In genomic region chr15:36884671-36885365, GRCm38 (mm10) we compare ENCODE assay signal across 10 mouse cellular contexts.
A peak's percentile ranks its signal among the peaks of the same experiment; 100 is the strongest.
DNase-seq lines count a peak whose midpoint lies in the region; ATAC-seq lines count a peak whose summit lies in the region.
"Had no signal": no experiment of that assay in that cellular context is flagged by ENCODE, and none has a peak within 500 bp of the region (broad histone marks: within the 10 kb centered on the region; RNA-seq: fewer than 3 reads in every experiment).

No protein-coding gene starts in this region.

- H3K9ac ChIP-seq in forebrain, embryonic 13.5 days = peak overlapping the region; percentile 26; the same call in 1 of the 2 replicates
- H3K9ac ChIP-seq in forebrain, embryonic 11.5 days (ENCODE audit: low read length) = no peak overlapping the region
- no peak overlapping the region for H3K9ac ChIP-seq in embryonic facial prominence, embryonic 14.5 days (ENCODE audit: low read depth, low read length)
- no peak overlapping the region for H3K9ac ChIP-seq in stomach, embryonic 15.5 days
- no peak overlapping the region for H3K9ac ChIP-seq in midbrain, embryonic 14.5 days (replicated peaks; ENCODE audit: low read length)
- H3K9ac ChIP-seq: hindbrain, embryonic 15.5 days; liver, embryonic 14.5 days had no signal

- H3K4me3 ChIP-seq in forebrain, embryonic 13.5 days = no peak overlapping the region
- no peak overlapping the region for H3K4me3 ChIP-seq in forebrain, embryonic 11.5 days (ENCODE audit: low read depth, low read length)
- no peak overlapping the region for H3K4me3 ChIP-seq in embryonic facial prominence, embryonic 14.5 days (ENCODE audit: low read depth, low read length)
- H3K4me3 ChIP-seq in stomach, embryonic 15.5 days (replicated peaks) = no peak overlapping the region
- H3K4me3 ChIP-seq in midbrain, embryonic 14.5 days (replicated peaks; ENCODE audit: low read depth, low read length) = no peak overlapping the region
- H3K4me3 ChIP-seq: hindbrain, embryonic 15.5 days had no signal

- H3K4me2 ChIP-seq in forebrain, embryonic 13.5 days = no peak overlapping the region
- H3K4me2 ChIP-seq in forebrain, embryonic 11.5 days (ENCODE audit: low read depth, low read length, severe bottlenecking) = no peak overlapping the region
- H3K4me2 ChIP-seq in embryonic facial prominence, embryonic 14.5 days (ENCODE audit: low read depth, low read length) = no peak overlapping the region
- H3K4me2 ChIP-seq in stomach, embryonic 15.5 days = no peak overlapping the region
- H3K4me2 ChIP-seq in midbrain, embryonic 14.5 days (ENCODE audit: low read length) = no peak overlapping the region
- H3K4me2 ChIP-seq: hindbrain, embryonic 15.5 days had no signal

- no peaks in the 10 kb centered on the region for H3K9me3 ChIP-seq in forebrain, embryonic 13.5 days (replicated peaks)
- H3K9me3 ChIP-seq in forebrain, embryonic 11.5 days (ENCODE audit: control insufficient read depth, low read length) = no peaks in the 10 kb centered on the region
- no peaks in the 10 kb centered on the region for H3K9me3 ChIP-seq in embryonic facial prominence, embryonic 14.5 days (ENCODE audit: control insufficient read depth, low read length)
- no peaks in the 10 kb centered on the region for H3K9me3 ChIP-seq in stomach, embryonic 15.5 days
- H3K9me3 ChIP-seq in midbrain, embryonic 14.5 days (ENCODE audit: control insufficient read depth, low read length) = no peaks in the 10 kb centered on the region
- H3K9me3 ChIP-seq: hindbrain, embryonic 15.5 days had no signal

- DNase-seq in forebrain, embryonic 11.5 days (ENCODE audit: low spot score) = no peak
- peak; percentile 68 for DNase-seq in right cerebral cortex, adult 18-20 months
- DNase-seq in right cerebral cortex, postnatal 4 days = no peak
- peak; percentile 68 for DNase-seq in embryonic facial prominence, embryonic 14.5 days (ENCODE audit: low spot score)
- DNase-seq in B cell, adult 2 months = no peak
- DNase-seq in midbrain, embryonic 14.5 days = no peak

- no peaks in the 10 kb centered on the region for H3K27me3 ChIP-seq in forebrain, embryonic 13.5 days
- no peaks in the 10 kb centered on the region for H3K27me3 ChIP-seq in forebrain, embryonic 11.5 days (ENCODE audit: control insufficient read depth, insufficient read depth, low read length)
- H3K27me3 ChIP-seq in embryonic facial prominence, embryonic 14.5 days (replicated peaks; ENCODE audit: control insufficient read depth, insufficient read depth, low read length) = no peaks in the 10 kb centered on the region
- H3K27me3 ChIP-seq in stomach, embryonic 15.5 days (replicated peaks) = no peaks in the 10 kb centered on the region
- H3K27me3 ChIP-seq in midbrain, embryonic 14.5 days (ENCODE audit: control insufficient read depth, insufficient read depth, low read length) = no peaks in the 10 kb centered on the region
- H3K27me3 ChIP-seq: hindbrain, embryonic 15.5 days had no signal

- 81% methylated on average over 11 of the region's 11 CpGs for WGBS in forebrain, embryonic 13.5 days
- WGBS in forebrain, embryonic 11.5 days = 86% methylated on average over 11 of the region's 11 CpGs
- WGBS in embryonic facial prominence, embryonic 14.5 days = 62% methylated on average over 11 of the region's 11 CpGs
- WGBS in stomach, embryonic 15.5 days = 45% methylated on average over 11 of the region's 11 CpGs
- WGBS in midbrain, embryonic 14.5 days = 81% methylated on average over 11 of the region's 11 CpGs

- no peak overlapping the region for H3K27ac ChIP-seq in forebrain, embryonic 13.5 days
- no peak overlapping the region for H3K27ac ChIP-seq in forebrain, embryonic 11.5 days (ENCODE audit: low read depth, low read length)
- H3K27ac ChIP-seq in embryonic facial prominence, embryonic 14.5 days (replicated peaks; ENCODE audit: low read depth, low read length) = no peak overlapping the region
- peak overlapping the region; percentile 68 for H3K27ac ChIP-seq in stomach, embryonic 15.5 days
- no peak overlapping the region for H3K27ac ChIP-seq in midbrain, embryonic 14.5 days (replicated peaks; ENCODE audit: low read depth, low read length)
- H3K27ac ChIP-seq: hindbrain, embryonic 15.5 days; liver, embryonic 14.5 days had no signal

- H3K4me1 ChIP-seq in forebrain, embryonic 13.5 days = no peaks in the 10 kb centered on the region
- H3K4me1 ChIP-seq in forebrain, embryonic 11.5 days (replicated peaks; ENCODE audit: control insufficient read depth, insufficient read depth, low read length) = no peaks in the 10 kb centered on the region
- H3K4me1 ChIP-seq in embryonic facial prominence, embryonic 14.5 days (ENCODE audit: control insufficient read depth, insufficient read depth, low read length) = peaks cover 5% of the 10 kb centered on the region; the same call in 1 of the 2 replicates
- H3K4me1 ChIP-seq in stomach, embryonic 15.5 days = peaks cover 7% of the 10 kb centered on the region
- H3K4me1 ChIP-seq in midbrain, embryonic 14.5 days (ENCODE audit: control insufficient read depth, insufficient read depth, low read length) = no peaks in the 10 kb centered on the region
- H3K4me1 ChIP-seq: hindbrain, embryonic 15.5 days had no signal

- no peaks in the 10 kb centered on the region for H3K36me3 ChIP-seq in forebrain, embryonic 13.5 days (ENCODE audit: poor library complexity, severe bottlenecking)
- H3K36me3 ChIP-seq in forebrain, embryonic 11.5 days (ENCODE audit: control insufficient read depth, insufficient read depth, low read length) = no peaks in the 10 kb centered on the region
- H3K36me3 ChIP-seq in embryonic facial prominence, embryonic 14.5 days (ENCODE audit: control insufficient read depth, insufficient read depth, low read length) = no peaks in the 10 kb centered on the region
- H3K36me3 ChIP-seq in stomach, embryonic 15.5 days = no peaks in the 10 kb centered on the region
- no peaks in the 10 kb centered on the region for H3K36me3 ChIP-seq in midbrain, embryonic 14.5 days (ENCODE audit: control insufficient read depth, insufficient read depth, low read length)
- H3K36me3 ChIP-seq: hindbrain, embryonic 15.5 days had no signal

- no peak for ATAC-seq in forebrain, embryonic 13.5 days
- ATAC-seq in forebrain, embryonic 11.5 days (replicated peaks; ENCODE audit: low FRiP score) = no peak
- ATAC-seq in embryonic facial prominence, embryonic 14.5 days (ENCODE audit: low read depth) = peak; percentile 82
- ATAC-seq in stomach, embryonic 15.5 days (ENCODE audit: insufficient read depth, low FRiP score, low read depth) = peak; percentile 78
- ATAC-seq in midbrain, embryonic 14.5 days (ENCODE audit: low FRiP score, low TSS enrichment) = no peak

Comparison
In these comparisons a context has a peak if more than half of its experiments do, and no peak if none do; other contexts are left out.
1. DNase-seq: peak in right cerebral cortex, adult 18-20 months (single experiment) and embryonic facial prominence, embryonic 14.5 days (single experiment); none in forebrain, embryonic 11.5 days (single experiment), right cerebral cortex, postnatal 4 days (single experiment), B cell, adult 2 months (0 of 2) and midbrain, embryonic 14.5 days (single experiment).
2. ATAC-seq: peak in embryonic facial prominence, embryonic 14.5 days (single experiment) and stomach, embryonic 15.5 days (single experiment); none in forebrain, embryonic 13.5 days (single experiment), forebrain, embryonic 11.5 days (single experiment) and midbrain, embryonic 14.5 days (single experiment).